Mouse (Mus musculus): ENCODE results near the gene Vmn1r85.

DNA sequence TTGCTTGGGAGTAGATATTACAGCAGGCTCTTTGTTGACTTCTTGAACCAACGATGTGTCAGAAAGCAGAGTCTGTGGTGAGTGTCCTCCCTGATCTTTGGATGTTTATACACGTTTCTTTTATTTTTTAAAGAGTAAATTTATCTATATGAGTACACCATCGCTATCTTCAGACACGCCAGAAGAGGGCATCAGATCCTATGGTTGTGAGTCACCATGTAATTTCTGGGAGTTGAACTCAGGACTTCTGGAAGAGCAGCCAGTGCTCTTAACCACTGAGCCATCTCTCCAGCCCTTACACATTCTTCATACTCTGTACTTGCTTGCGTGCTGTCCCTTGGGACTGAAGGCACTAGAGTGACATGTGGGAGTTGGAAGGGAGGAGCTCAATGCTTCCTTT, 22.7 kb downstream of the Vmn1r85 start:
- no peak for TF ChIP-seq CTCF (IDR thresholded peaks at IDR 0.05; ENCODE audit: insufficient read depth, low read length)
- TF ChIP-seq POLR2A (IDR thresholded peaks at IDR 0.05; ENCODE audit: borderline replicate concordance, extremely low read depth, low read depth, low read length): no peak
